Mouse (Mus musculus) kidney, embryonic 14.5 days (tissue): ENCODE measurements around the gene Glt1d1. TPM values are rescaled to one million over a fixed set of nuclear protein-coding genes. Genes with fewer than 3 reads are reported as not detected.
A peak's percentile ranks its signal among the peaks of the same experiment; 100 is the strongest.

Source experiments
- ATAC-seq: fragments of 200-750 bp; cut with Nextera tagmentation; 2 replicates; pipeline ENCODE4 v1.8.0; 2017; ENCODE audit warnings: moderate number of reproducible peaks, mild to moderate bottlenecking, moderate TSS enrichment, moderate library complexity; ENCODE audit not compliant: low FRiP score, low TSS enrichment
- H3K27ac ChIP-seq: fragments of 300-500 bp; sonication (generic); 2 replicates; pipeline ENCODE4 v1.5.1; 2014; ENCODE audit warnings: low read depth, mild to moderate bottlenecking, low read length, moderate library complexity, mixed read lengths
- H3K27me3 ChIP-seq: fragments of 300-500 bp; sonication (generic); 2 replicates; pipeline ENCODE4 v1.6.1; 2014; ENCODE audit warnings: mild to moderate bottlenecking, low read length; ENCODE audit not compliant: control insufficient read depth, insufficient read depth
- H3K36me3 ChIP-seq: fragments of 300-500 bp; sonication (generic); 2 replicates; pipeline ENCODE4 v1.6.1; 2014; ENCODE audit warnings: low read length, mixed read lengths; ENCODE audit not compliant: control insufficient read depth, insufficient read depth
- H3K4me1 ChIP-seq: fragments of 300-500 bp; sonication (generic); 2 replicates; pipeline ENCODE4 v1.6.1; 2014; ENCODE audit warnings: low read length, mixed read lengths; ENCODE audit not compliant: control insufficient read depth, insufficient read depth
- H3K4me2 ChIP-seq: fragments of 300-500 bp; sonication (generic); replicated peaks from 2 replicates; pipeline ENCODE4 v1.6.1; 2014; ENCODE audit warnings: low read depth, mild to moderate bottlenecking, low read length
- H3K4me3 ChIP-seq: fragments of 300-500 bp; sonication (generic); 2 replicates; pipeline ENCODE4 v1.5.1; 2014; ENCODE audit warnings: mild to moderate bottlenecking, low read length
- H3K9ac ChIP-seq: fragments of 300-500 bp; sonication (generic); 2 replicates; pipeline ENCODE4 v1.6.1; 2014; ENCODE audit warnings: low read depth, mild to moderate bottlenecking, low read length, moderate library complexity
- H3K9me3 ChIP-seq: fragments of 300-500 bp; sonication (generic); 2 replicates; pipeline ENCODE4 v1.6.1; 2016; ENCODE audit warnings: low read length; ENCODE audit not compliant: control insufficient read depth
- WGBS: fragments of 180-500 bp; shearing (Covaris S2); extraction: QIAGEN DNeasy Blood & Tissue Kit; methylation state at CpG from one replicate; pipeline ENCODE4 v1.1.7; 2014; 5-methylcytosine and 5-hydroxymethylcytosine counted together
- polyA plus RNA-seq: library from polyadenylated mRNA; unstranded; fragments of >200 nt; fragmentation: Nextera tagmentation; extraction: Ambion mirVana; gene quantifications from 2 replicates; pipeline ENCODE4 v1.2.1, GENCODE M21; 2014

The Glt1d1 gene
- polyA plus RNA-seq, 1 experiment from 2014 or later = 1.3 TPM

DNA sequence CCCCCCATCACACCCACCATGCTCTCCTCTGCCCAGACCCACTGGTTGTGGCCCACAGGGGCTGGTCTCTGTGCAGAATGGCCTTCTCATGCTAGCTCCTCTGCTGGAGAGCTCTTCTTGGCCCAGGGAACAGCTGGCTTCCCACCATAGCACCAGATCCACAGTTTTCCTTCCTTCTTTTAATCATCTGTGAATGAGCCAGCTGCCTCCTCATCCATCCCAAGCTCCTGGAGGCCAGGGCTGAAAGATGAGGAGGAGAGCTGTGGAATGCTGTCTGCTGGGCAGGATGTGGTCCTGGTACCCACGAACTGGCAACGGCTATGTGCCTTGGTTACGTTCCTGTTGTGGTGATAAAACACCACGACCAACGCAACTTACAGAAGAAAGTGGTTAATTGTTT is 67.6 kb downstream of the Glt1d1 start:
- WGBS = 93% methylated on average over 5 of the region's 5 CpGs

GRCm38 (mm10) chr5:127700156-127700555 is 68.1 kb downstream of the Glt1d1 start:
- 77% methylated on average over 6 of the region's 6 CpGs for WGBS

More for the DNA sequence above, 67.6 kb downstream of the Glt1d1 start:
- no peak for ATAC-seq
- H3K27me3 ChIP-seq = no peaks in the 10 kb centered on the region
- H3K9ac ChIP-seq = no peak overlapping the region
- H3K27ac ChIP-seq = no peak overlapping the region
- no peak overlapping the region for H3K4me3 ChIP-seq
- H3K4me2 ChIP-seq = no peak overlapping the region
- no peaks in the 10 kb centered on the region for H3K36me3 ChIP-seq
- H3K9me3 ChIP-seq = no peaks in the 10 kb centered on the region
- no peaks in the 10 kb centered on the region for H3K4me1 ChIP-seq

GRCm38 (mm10) chr5:127703609-127704180 is 71.6 kb downstream of the Glt1d1 start:
- Histone ChIP-seq H3K4me2 (no peak overlapping the region), H3K27me3 (no peaks in the 10 kb centered on the region), H3K9me3 (no peaks in the 10 kb centered on the region), H3K4me1 (no peaks in the 10 kb centered on the region), H3K27ac (no peak overlapping the region), H3K9ac (no peak overlapping the region), H3K4me3 (no peak overlapping the region), H3K36me3 (no peaks in the 10 kb centered on the region)
- 62% methylated on average over 9 of the region's 9 CpGs for WGBS
- ATAC-seq = no peak

More at GRCm38 (mm10) chr5:127700156-127700555, 68.1 kb downstream of the Glt1d1 start:
- Histone ChIP-seq H3K9ac (no peak overlapping the region), H3K36me3 (no peaks in the 10 kb centered on the region), H3K4me1 (no peaks in the 10 kb centered on the region), H3K9me3 (no peaks in the 10 kb centered on the region), H3K4me3 (no peak overlapping the region), H3K4me2 (no peak overlapping the region), H3K27ac (no peak overlapping the region), H3K27me3 (no peaks in the 10 kb centered on the region)
- no peak for ATAC-seq

- Histone ChIP-seq H3K9me3 (no peaks in the 10 kb centered on the region), H3K27ac (no peak overlapping the region), H3K36me3 (no peaks in the 10 kb centered on the region), H3K4me2 (no peak overlapping the region), H3K4me1 (no peaks in the 10 kb centered on the region), H3K4me3 (no peak overlapping the region), H3K27me3 (no peaks in the 10 kb centered on the region), H3K9ac (no peak overlapping the region)
- WGBS = 87% methylated on average over 9 of the region's 9 CpGs
- ATAC-seq = no peak
Measured at GRCm38 (mm10) chr5:127705225-127705624, 73.2 kb downstream of the Glt1d1 start.

- Histone ChIP-seq H3K36me3 (no peaks in the 10 kb centered on the region), H3K4me2 (no peak overlapping the region), H3K9me3 (no peaks in the 10 kb centered on the region), H3K27me3 (no peaks in the 10 kb centered on the region), H3K9ac (no peak overlapping the region), H3K4me3 (no peak overlapping the region), H3K4me1 (no peaks in the 10 kb centered on the region), H3K27ac (no peak overlapping the region)
- WGBS = 92% methylated on average over 8 of the region's 8 CpGs
- ATAC-seq = no peak
Measured at GRCm38 (mm10) chr5:127705976-127706375, 73.9 kb downstream of the Glt1d1 start.

DNA sequence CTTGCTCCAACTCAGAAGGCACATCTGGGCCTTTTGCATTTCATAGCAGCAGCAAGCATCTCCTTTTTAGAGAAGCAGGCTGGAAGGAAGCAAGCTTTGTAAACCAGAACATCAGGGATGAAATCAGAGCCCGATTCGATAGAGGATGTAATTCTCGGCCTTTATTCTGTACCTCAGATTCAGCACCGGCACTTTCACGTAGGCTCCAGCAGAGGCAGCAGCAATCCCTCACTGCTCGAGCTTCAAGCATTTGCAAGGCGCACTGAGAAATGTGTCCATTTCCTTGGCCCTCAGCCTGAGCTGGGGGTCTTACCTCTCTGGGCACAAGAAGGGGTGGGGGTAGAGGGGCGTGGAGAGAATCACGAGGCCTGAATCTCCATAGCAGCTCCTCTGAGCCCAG is 76.1 kb downstream of the Glt1d1 start:
- 81% methylated on average over 9 of the region's 9 CpGs for WGBS

DNA sequence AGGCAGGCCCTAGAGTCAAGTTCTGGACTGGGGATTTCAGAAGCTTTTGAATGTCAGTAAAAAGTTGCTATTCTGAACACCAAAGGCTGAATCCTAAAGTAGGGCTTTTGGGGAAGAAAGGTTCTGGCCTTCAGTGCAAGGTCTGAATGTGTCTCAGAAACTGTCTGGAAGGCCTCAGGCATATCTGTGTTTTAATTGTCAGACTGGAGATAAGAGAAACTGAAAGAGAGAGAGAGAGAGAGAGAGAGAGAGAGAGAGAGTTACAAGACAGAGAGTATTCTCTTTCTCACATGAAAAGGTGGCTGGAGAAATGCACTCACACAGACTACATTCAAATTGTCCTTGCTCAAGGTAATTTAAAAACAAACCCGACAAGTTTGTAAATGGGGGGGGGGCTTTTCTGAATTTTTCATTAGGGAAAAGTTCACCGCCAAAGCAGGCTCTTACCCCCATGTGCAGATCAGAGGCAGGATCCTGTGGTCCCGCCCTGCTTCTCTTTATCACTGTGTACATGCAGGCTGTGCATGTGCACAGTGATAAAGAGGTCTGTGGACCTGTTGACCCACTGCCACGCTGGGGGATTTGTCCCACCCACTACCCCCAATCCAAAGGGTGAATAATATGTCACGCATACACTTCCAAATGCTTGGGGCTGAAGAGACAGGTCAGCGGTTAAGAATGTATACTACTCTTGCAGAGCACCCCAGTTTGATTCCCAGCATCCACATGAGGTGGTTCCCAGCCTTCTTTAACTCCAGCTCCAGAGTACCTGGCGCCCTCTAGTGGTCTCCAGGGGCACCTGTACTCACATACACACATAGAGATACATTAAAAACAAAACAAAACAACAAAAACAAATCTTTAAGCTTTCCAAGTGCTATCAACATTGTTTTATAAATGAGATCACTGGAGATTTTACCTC is 83.0 kb downstream of the Glt1d1 start:
- Histone ChIP-seq H3K4me1 (no peaks in the 10 kb centered on the region), H3K27ac (no peak overlapping the region), H3K4me2 (no peak overlapping the region), H3K36me3 (no peaks in the 10 kb centered on the region), H3K9me3 (no peaks in the 10 kb centered on the region), H3K4me3 (no peak overlapping the region), H3K27me3 (no peaks in the 10 kb centered on the region), H3K9ac (no peak overlapping the region)
- WGBS = 76% methylated on average over 7 of the region's 7 CpGs
- ATAC-seq = no peak

More for the DNA sequence above, 76.1 kb downstream of the Glt1d1 start:
- no peak overlapping the region for H3K9ac ChIP-seq
- H3K27me3 ChIP-seq = no peaks in the 10 kb centered on the region
- no peaks in the 10 kb centered on the region for H3K36me3 ChIP-seq
- no peak overlapping the region for H3K4me2 ChIP-seq
- H3K27ac ChIP-seq = no peak overlapping the region
- ATAC-seq = no peak
- H3K4me1 ChIP-seq = no peaks in the 10 kb centered on the region
- no peak overlapping the region for H3K4me3 ChIP-seq
- H3K9me3 ChIP-seq = no peaks in the 10 kb centered on the region

GRCm38 (mm10) chr5:127720591-127721379 is 88.7 kb downstream of the Glt1d1 start:
- Histone ChIP-seq H3K4me2 (no peak overlapping the region; the same call in 1 of the 2 replicates), H3K4me1 (no peaks in the 10 kb centered on the region), H3K4me3 (peak overlapping the region; percentile 7), H3K9me3 (no peaks in the 10 kb centered on the region), H3K9ac (no peak overlapping the region), H3K27ac (no peak overlapping the region), H3K27me3 (no peaks in the 10 kb centered on the region), H3K36me3 (no peaks in the 10 kb centered on the region)
- ATAC-seq = peak; percentile 62; the same call in 1 of the 2 replicates
- 33% methylated on average over 15 of the region's 15 CpGs for WGBS
